Mouse (Mus musculus) lung, adult 2 months (tissue): ENCODE measurements around the gene Aox1.
A peak's percentile ranks its signal among the peaks of the same experiment; 100 is the strongest.

ENCODE experiments used
- CTCF ChIP-seq: fragments of 200-500 bp; IDR thresholded peaks from 2 replicates; pipeline ENCODE4 v1.5.1; 2011; ENCODE audit warnings: mild to moderate bottlenecking, low read length, control low read depth; ENCODE audit not compliant: insufficient read depth
- POLR2A ChIP-seq: fragments of 200-500 bp; IDR thresholded peaks from 2 replicates; pipeline ENCODE4 v1.6.1; 2011; ENCODE audit warnings: low read depth, mild to moderate bottlenecking, control low read depth, low read length, borderline replicate concordance; ENCODE audit errors: extremely low read depth

GRCm38 (mm10) chr1:58031160-58031769, 1.5 kb downstream of the Aox1 start:
- TF ChIP-seq POLR2A = no peak
- TF ChIP-seq CTCF = peak; percentile 83
